Mouse (Mus musculus) leukemia stem cell, adult 10-12 weeks (primary cell): Measurements from ENCODE around the gene Gm8332. TPM values are rescaled to one million over a fixed set of nuclear protein-coding genes. Genes with fewer than 3 reads are reported as not detected.

Source experiments
- polyA plus RNA-seq: library from polyadenylated mRNA; stranded (reverse); fragments of >175 nt; gene quantifications from 2 replicates; pipeline ENCODE4 v1.2.3, GENCODE M21; 2012; ENCODE audit warnings: low replicate concordance

Gm8332 gene
- not detected in 2 replicates for polyA plus RNA-seq

GRCm38 (mm10) chr12:88250000-88250399 is at the start of gene Gm8332:
Gene Gm8332, minus strand, starts transcription at chr12:88250100.

DNA sequence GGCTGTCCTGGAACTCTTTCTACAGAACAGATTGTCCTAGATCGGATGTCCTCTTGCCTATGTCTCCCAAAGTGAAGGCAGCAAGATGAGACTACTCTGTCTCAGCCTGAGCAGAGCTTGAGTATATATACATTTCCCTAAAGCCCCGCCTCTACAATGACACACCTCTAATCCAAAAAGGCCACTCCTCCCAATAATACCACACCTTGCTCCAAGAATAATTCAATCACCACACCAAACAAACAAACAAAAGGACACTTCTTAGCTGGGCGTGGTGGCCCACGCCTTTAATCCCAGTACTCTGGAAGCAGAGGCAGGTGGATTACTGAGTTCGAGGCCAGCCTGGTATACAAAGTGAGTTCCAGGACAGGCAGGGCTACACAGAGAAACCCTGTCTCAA is 24.5 kb upstream of the Gm8332 start, which contains the start of gene Gm5662:
Gm5662 (minus strand) TSS at position 101 of the 400 bp plus-strand sequence.

Other genes with a start within 250 kb of the Gm8332 start
- not detected in 2 replicates for gene Gm2075, start 238.3 kb downstream of the Gm8332 start, polyA plus RNA-seq
- not detected in 2 replicates for gene Gm6803, start 231.3 kb downstream of the Gm8332 start, polyA plus RNA-seq
- gene Gm2056, start 223.1 kb downstream of the Gm8332 start, polyA plus RNA-seq, result not detected in 2 replicates
- not detected in 2 replicates for gene Gm16368, start 166.4 kb downstream of the Gm8332 start, polyA plus RNA-seq
- not detected in 2 replicates for gene Gm10436, start 68.0 kb downstream of the Gm8332 start, polyA plus RNA-seq
- gene Gm5662, start 24.4 kb upstream of the Gm8332 start, polyA plus RNA-seq, result not detected in 2 replicates
- not detected in 2 replicates for gene Gm5039, start 73.9 kb upstream of the Gm8332 start, polyA plus RNA-seq
- 1.9 and 5.8 TPM in 2 replicates for gene Adck1, start 110.5 kb upstream of the Gm8332 start, polyA plus RNA-seq